Mouse (Mus musculus) skeletal muscle tissue, adult 2 months (tissue): ENCODE measurements around the gene 6430571L13Rik.
"Not testable (repeated sequence)": the region's sequence is repeated elsewhere in the genome, so short reads cannot be mapped to it uniquely, and the experiment has no call there.

Source experiments
- DNase-seq: peaks from one replicate; pipeline ENCODE4 v3.0.0-alpha.2; 2012; ENCODE audit warnings: low read depth, low spot score

Gene 6430571L13Rik

DNA sequence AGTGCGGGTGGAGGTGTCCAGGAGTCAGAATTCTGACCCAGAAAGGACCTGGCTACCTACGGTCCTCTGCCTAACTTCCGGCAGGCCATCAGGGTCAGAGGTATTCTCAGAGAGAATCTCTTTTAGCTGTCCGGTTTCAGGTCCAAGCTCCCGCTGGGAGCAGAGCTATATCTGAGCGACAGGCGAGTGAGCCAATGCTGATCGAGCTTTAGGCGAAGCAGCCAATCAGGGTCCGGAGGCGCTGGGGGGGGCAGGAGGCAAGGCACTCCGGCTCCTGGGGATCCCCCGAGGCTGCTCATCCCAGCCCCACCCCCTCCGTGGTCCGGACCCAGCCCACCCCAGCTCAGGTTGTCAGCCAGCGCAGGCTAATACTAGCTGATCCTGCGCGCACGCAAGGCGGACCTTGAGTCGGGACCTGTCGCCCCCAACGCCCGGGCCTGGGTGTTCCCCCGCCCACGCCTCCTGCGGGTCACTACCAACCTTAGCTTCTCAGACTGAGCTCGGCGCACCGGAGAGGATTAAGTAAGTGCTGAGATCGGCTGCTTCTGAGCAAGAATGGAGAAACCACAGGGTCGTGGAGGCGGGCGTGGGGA is at the start of gene 6430571L13Rik:
6430571L13Rik (plus strand) TSS at position 336 of the 593 bp plus-strand sequence.
- DNase-seq, result peak; percentile 96

DNA sequence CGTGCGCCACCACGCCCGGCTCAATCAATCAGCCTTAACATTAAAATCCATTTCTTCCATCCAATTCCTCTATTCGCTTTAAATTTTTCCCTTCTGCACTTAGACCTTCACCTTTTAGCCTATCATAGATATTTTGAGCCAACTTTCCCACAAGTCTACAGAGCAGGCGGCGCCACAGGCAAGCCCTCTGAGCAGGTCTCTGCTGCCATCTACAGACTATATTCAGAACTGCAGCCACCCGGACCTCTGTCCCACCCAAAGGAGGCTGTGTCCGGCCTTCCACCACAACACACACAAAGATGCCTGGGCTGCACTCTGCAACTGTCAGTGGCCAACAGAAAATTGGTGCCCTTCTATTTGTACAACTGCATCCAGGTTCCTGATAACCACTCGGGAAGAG is 49.5 kb upstream of the 6430571L13Rik start:
- DNase-seq, result peak; percentile 75

DNA sequence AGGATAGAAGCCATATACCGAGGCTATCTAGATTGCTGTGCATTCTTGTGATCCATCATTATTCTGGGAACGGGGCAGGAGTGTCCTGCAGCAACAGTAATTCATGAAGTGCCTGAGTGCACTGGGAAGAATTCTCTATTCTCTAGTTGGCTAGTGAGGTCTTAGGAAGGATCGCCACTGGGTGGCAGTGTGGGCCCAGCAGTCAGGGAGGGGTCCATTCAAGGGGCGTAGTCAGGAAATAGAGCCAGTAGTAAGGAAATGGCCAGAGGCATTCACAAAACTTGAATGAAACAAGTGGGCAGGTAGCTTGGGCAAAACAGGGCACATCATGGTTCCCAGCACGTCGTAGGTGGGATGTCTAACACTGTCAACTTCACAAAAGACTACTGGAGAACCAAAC is 46.2 kb upstream of the 6430571L13Rik start:
- no peak for DNase-seq

DNA sequence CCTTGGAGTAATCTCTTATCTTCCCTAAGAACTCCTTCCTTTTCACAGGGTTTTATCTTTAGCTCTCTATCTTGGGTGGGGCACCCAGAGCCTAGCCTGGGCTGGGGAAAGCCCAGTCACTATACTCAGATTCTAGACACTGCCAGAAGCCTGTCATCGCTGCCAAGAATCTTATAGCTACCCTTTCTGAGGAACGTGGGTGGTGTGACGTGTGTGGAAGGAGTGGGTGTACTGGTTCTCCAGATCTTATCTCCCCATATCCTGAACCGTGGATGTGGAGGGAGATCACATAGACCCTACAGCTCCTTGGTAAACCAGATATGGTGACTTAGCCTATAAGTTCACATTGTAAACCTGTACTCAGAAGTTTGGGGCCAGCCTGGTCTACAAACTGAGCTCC is 44.8 kb upstream of the 6430571L13Rik start:
- DNase-seq, result no peak

DNA sequence AAGGTAGTCTGAATTCAATTTTAAA is 44.6 kb upstream of the 6430571L13Rik start, which contains the start of gene Cish:
Cish (plus strand) TSS at position 11 of the 25 bp plus-strand sequence.
- no peak for DNase-seq

DNA sequence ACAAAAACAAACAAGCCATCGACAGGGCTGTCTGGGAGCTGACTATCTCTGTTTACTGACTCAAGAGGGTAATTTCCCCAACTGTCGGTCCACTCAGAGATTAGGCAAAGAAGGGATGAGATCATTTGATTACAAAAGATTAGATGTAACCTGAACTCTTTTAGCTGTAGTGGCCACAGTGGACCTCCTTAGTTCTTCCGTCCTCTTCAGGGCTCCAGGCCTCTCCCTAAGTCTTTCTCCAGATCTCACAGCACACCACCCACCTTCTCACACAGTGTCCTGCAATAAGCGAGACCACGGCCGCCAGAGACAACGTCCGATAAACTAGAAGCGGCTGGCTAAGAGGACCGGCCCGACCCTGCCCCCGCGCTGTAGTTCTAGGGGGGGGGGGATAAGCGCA is 44.4 kb upstream of the 6430571L13Rik start:
- no peak for DNase-seq

DNA sequence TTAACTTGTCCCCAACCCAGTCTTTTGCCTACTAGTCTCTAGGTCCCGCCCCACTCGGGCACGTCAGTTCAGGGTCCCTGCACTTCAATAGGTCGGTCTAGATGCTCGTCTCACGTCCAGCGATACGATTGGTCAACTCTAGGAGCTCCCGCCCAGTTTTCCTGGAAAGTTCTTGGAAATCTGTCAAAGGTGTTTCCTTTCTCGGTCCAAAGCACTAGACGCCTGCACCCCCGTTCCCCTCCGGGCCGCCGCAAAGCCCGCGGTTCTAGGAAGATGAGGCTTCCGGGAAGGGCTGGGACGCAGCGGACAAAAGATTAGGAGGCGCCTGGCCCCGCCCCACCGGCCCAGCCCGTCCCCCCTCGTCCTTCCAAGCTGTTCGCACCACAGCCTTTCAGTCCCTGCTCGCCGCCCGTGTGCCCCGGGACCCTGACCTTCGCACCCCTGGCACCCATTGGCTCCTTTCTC is 43.9 kb upstream of the 6430571L13Rik start:
- DNase-seq, result peak; percentile 97

DNA sequence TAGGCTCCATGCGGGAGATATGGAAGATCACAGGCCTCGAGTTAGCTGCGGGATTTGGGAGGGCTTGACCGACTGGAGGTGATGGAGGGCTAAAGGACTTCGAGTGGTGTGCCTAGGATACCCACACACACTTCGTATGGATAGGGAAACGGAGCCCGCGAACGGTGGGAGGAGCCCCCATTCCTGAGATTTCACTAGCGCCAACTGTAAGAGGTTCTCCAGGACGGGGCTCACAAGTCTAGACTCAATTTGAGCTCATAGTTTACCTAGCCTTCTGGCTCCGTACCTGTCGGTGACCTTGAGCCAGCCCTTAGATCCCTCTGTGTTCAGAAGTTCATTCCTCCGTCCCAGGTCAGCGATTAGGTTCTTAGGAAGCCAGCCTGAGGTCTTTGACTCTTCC is 43.3 kb upstream of the 6430571L13Rik start:
- DNase-seq, result no peak

DNA sequence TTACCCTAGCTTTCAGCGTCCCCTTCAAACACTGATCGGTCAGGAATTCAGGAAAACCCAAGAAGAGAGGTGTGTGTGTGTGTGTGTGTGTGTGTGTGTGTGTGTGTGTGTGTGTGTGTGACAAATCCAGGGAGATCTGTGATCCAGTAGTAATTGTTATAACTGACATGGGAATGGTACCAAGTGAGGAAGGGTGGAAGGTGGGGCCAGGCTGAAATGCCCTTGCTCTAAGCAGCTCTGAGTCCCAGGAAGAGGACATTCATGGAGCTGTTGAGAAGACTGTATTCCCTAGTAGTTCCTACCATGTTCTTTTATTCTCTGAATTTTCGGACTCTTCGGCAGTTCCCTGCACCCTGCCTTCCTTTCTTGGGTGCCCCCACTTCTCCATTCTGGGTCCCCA is 42.7 kb upstream of the 6430571L13Rik start:
- DNase-seq, result no peak

DNA sequence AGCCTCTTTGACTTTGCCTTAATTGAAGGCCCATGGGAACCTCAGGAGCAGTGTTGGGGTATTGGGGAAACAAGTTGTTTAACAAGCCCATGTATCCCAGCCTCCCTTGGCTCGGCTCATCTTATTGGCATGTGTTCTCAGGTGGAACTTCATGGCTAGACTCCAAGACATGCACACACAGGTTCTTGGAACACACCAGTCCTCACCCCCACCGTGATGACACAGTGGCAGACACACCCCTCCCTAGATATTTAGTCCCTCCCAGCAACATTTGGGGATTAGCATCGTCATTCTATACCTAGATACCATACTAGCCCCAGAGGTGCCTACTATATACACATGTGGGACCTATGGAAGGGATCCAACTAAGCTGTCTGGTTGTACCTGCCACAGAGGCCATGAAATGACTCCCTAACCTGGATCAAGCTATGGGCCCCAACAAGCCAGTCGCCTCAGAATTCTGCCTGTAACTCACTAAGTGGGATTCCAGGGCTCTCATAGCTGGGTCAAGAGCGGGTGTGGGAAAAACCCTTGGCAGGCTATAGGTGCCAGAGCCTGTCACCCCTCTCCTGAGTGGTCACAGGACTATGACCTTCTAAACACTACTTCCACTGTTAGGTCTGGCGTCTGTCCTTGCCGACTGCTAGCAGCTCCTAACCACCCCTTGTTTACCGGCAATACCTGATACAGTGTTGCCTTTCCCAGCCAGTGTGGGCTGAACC is 42.2 kb upstream of the 6430571L13Rik start:
- peak; percentile 64 for DNase-seq

DNA sequence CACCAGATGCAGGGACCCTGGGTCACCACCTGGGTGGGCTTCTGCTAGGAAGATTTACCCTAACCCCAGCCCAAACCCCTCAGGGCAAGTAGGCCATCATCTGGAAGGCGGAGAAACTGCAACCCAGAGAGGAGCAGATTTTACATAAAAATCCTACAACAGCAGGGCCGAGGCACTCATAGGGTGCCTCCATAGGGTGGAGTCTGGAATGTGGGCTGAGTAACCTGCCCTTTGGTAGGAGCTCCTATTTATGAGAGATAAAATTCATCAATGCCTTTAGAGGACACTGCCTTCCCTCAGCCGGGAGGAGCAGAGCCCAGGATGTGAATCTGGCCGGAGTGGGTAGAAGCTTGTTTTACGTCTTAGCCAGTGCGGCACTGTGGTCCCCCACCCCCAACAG is 41.5 kb upstream of the 6430571L13Rik start:
- no peak for DNase-seq

DNA sequence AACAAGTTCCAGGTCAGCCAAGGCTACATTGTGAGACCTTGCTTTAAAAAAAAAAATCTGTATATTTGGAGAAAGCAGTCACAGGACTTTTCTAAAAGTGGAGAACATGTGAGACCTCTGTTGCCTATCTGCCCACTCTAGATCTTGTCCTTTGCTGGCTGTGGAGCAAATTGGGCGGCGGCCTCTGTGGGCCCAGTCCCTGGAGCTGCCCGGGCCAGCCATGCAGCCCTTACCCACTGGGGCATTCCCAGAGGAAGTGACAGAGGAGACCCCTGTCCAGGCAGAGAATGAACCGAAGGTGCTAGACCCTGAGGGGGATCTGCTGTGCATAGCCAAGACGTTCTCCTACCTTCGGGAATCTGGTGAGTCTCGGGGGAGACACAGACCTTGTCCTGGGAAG is 40.6 kb upstream of the 6430571L13Rik start:
- no peak for DNase-seq

DNA sequence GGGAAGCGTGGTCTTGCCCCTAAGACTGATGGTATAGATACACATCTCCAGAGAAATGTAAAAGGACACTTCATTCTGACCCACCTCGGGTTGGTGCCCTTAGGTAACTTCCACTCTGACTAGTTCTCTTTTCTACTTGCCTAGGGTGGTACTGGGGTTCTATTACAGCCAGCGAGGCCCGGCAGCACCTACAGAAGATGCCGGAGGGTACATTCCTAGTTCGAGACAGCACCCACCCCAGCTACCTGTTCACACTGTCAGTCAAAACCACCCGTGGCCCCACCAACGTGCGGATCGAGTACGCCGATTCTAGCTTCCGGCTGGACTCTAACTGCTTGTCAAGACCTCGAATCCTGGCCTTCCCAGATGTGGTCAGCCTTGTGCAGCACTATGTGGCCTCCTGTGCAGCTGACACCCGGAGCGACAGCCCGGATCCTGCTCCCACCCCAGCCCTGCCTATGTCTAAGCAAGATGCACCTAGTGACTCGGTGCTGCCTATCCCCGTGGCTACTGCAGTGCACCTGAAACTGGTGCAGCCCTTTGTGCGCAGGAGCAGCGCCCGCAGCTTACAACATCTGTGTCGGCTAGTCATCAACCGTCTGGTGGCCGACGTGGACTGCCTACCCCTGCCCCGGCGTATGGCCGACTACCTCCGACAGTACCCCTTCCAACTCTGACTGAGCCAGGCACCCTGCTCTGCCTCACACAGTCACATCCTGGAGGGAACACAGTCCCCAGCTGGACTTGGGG is 40.0 kb upstream of the 6430571L13Rik start:
- no peak for DNase-seq

DNA sequence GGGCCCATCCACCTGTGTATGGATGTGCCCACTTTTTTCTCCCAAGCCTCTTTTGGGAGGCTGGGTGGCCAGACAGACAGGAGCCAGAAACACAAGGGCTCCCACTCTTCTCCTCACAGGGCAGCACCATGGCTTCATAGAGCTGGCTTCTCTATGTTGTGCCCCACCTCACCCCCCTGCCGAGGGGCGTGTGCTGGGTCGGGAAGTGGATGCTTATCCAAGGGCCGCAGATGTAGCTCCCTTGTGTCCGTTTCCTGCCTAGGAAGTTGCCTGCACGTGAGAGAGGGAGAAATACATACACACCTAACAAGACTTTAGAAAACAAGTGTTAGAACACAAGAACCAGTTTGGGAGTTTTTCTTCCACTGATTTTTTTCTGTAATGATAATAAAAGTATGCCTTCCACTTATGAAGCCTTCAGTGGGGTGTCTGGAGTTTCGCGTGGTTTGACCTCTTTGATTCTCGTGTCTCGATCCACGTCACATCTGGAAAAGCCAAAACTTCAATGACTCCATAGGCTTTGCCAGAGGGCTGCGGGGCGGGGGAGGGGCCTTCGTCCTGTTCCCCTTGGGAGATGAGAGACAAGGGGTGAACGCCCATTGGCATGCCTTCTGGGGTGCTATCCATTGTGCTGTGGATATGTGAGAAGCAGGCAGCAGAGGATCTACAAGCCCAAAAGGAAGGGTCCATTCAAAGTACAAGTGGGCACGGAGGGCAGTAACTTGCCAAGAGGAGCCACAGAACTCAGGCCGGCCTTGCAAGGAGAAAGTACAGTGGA is 38.7 kb upstream of the 6430571L13Rik start:
- no peak for DNase-seq

DNA sequence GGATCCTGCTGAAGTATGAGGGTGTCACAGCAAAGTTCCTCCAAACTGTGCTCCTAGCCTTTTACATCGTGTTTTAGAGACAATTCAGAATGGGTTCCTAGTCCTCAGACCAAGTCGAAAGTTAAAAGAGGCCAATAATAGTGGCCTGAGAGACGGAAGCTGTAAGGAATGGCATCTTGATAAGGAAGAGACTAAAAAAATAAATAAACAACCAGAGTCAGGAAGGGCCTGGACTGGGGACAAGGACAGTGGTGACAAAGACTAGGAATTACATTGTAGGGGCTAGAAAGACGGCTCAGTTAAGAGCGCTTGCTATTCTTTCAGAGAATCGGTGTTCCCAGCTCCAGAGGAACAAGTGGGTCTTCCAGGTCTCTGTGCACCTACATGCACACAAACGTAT is 37.8 kb upstream of the 6430571L13Rik start:
- DNase-seq, result no peak

DNA sequence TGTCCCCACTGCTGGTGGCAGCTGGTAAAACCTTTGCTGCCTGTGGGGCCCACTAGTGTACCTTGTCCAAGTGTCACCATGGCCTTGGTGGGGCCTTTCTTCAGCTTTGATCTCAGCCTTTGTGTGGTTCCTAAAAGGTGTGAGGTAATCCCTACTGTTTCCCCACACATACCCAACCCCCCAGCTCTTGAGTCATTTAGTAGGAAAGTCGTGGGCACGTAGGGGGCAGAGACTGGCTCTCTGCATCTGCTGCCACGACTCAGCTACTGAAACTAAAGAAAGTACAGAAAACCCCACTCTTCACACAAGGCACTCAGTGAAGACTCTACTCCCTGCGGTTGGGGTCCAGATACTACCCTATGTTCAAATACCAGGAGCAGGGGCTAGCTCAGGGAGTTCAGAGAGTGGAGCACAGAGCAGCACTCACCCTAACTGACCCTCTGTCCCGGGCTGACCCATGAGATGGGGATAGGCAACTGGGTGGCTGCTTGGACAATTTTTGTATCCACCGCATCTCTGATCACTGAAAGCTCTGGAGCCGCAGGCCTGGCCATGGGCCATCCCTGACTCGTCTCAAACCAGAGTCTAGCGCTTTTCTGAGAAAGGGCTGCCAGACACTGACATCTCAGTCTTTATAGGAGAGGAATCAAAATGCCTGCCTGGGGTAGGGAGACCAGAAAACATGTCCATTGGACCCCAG is 37.1 kb upstream of the 6430571L13Rik start:
- no peak for DNase-seq

DNA sequence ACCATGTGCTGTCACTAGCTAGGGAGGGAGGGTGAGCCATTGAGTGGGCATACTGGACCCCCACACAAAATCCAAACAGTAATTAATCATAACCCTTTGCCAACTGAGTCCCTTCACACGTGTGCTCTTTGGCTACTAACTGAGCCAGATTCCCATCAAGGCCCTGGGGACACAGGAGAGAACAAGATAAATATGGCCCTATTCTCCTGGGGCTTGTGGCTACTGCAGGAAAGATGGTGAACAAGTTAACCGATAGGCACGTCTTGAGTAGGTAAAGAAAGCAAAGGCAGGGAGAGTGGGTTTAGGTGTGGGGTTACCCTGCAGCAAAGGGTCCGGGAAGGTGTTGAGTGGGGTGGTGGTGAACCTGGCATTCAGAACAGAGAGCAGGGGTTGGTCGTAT is 36.5 kb upstream of the 6430571L13Rik start:
- DNase-seq, result no peak

DNA sequence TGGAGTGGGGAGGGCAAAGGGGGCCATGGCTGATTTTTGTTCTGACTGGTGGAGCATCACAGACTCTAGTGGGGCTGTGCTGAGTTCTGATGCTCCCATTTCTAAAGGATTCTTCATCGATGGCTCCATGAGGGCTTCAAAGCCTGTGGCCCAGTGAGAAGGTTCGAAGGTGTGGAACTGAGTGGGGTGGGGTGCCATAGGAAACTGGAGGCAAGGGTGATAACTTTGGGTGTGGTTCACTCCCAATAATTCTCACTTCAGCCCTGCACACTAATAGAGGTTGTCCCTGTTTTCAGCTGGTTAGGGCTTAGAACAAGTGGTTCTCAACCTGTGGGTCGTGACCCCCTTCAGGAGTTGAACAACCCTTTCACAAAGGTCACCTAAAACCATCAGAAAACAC is 36.0 kb upstream of the 6430571L13Rik start:
- no peak for DNase-seq

DNA sequence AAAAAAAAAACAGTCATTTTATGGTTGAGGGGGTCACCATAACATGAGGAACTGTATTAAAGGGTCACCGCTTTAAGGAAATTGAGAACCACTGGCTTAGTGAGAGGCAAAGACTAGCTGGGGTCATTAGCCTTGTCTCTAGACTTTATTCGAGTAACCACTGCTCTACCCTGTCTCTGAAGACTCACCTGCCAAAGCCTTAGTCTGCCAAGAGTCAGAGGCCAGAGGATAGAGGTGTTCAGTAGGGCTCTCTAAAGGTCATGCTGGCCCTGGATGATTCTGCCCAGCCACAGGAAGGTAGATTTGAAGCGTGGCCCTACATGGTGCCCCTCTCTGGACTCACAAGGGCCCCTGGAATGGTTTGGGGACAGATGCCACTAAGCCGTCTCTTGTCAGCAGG is 35.4 kb upstream of the 6430571L13Rik start:
- no peak for DNase-seq

DNA sequence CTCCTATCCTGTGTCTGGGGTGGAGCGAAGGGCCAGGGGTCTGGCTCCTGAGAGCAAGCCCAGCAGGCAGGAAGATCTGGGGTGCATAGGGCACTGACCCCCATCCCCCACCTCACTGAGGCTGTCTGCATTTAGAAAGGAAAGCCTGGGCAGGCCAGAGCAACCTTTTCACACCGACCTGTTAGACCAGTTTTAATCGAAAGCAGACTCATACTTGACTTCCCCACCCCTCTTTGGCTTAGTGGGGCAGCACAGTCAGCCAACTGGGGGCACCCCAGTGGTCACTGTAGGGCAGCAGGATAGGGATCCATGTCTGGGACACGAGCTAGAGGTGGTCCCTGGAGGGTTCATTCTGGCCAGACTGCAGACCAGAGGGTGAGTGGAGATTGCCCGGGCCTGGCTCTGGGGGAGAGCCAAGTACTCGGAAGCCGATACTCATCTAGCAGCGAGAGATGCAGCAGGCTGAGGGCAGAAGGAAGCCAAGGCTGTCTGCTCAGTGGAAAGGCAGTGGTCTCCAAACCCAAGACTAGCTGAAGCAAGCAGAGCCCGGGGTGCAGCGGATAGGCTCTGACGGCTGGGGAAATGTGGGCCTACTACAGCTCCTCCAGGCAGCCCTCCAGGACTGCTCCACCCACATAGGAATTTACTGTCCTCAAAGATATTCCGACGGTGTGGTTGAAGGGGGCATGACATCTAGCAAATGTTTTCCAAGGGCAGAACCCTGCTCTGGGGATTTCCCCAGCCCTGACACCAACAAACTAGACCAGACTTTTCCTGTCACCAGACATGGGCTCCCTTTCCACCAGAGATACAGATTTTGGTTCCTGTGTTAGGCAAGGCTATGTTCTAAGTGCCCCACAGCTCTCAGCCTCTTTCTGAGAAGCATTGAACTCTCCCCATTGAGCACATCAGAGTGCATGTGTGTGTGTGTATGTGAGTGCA is 34.5 kb upstream of the 6430571L13Rik start:
- DNase-seq, result peak; percentile 61

DNA sequence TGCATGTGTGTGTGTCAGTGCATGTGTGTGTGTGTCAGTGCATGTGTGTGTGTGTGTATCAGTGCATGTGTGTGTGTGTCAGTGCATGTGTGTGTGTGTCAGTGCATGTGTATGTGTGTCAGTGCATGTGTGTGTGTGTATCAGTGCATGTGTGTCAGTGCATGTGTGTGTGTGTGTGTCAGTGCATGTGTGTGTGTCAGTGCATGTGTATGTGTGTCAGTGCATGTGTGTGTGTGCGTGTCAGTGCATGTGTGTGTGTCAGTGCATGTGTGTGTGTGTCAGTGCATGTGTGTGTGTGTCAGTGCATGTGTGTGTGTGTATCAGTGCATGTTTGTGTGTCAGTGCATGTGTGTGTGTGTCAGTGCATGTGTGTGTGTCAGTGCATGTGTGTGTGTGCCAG is 33.7 kb upstream of the 6430571L13Rik start:
- DNase-seq, result not testable (repeated sequence)
